Mouse (Mus musculus) brain, embryonic 14.5 days (tissue): ENCODE data around the gene Cd34. TPM values are rescaled to one million over a fixed set of nuclear protein-coding genes. Genes with fewer than 3 reads are reported as not detected.

Experiments used
- DNase-seq: peaks from one replicate; pipeline ENCODE4 v3.0.0-alpha.2; 2011; ENCODE audit warnings: low read depth
- CTCF ChIP-seq: fragments of 200-500 bp; IDR thresholded peaks from 2 replicates; pipeline ENCODE4 v1.5.1; 2012; ENCODE audit warnings: inconsistent platforms, mild to moderate bottlenecking, moderate library complexity, borderline replicate concordance; ENCODE audit not compliant: insufficient read depth, insufficient read length; ENCODE audit errors: extremely low read depth
- POLR2A ChIP-seq: fragments of 200-500 bp; IDR thresholded peaks from 2 replicates; pipeline ENCODE4 v1.6.1; 2012; ENCODE audit warnings: mild to moderate bottlenecking, inconsistent platforms, borderline replicate concordance; ENCODE audit not compliant: poor library complexity, insufficient read depth, insufficient read length, severe bottlenecking; ENCODE audit errors: extremely low read depth
- polyA plus RNA-seq: library from polyadenylated mRNA; depleted of rRNA; stranded (reverse); fragments of >200 nt; gene quantifications from 2 replicates; pipeline ENCODE4 v1.2.3, GENCODE M21; 2012; rRNA removed

Cd34 gene
- 27.9 and 33.1 TPM in 2 replicates for polyA plus RNA-seq

DNA sequence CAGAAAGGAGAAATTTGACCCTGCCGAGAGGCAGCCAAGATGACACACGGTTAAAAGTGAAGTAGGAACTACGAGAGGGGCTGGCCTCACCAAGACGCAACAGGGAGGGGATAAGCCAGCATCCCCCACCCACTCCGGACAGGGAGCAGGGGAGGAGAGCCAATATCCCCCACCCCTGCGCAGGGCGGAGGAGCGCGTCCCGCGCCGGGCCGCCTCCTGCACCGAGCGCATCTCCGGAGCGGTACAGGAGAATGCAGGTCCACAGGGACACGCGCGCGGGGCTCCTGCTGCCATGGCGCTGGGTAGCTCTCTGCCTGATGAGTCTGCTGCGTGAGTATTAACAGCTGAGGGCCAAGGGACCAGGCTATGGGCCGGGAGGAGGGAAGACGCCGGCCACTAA lies at the start of gene Cd34:
Gene Cd34 (plus strand): TSS at position 105 of the 400 bp plus-strand sequence.
- DNase-seq, result peak; percentile 28
- TF ChIP-seq CTCF, result no peak

DNA sequence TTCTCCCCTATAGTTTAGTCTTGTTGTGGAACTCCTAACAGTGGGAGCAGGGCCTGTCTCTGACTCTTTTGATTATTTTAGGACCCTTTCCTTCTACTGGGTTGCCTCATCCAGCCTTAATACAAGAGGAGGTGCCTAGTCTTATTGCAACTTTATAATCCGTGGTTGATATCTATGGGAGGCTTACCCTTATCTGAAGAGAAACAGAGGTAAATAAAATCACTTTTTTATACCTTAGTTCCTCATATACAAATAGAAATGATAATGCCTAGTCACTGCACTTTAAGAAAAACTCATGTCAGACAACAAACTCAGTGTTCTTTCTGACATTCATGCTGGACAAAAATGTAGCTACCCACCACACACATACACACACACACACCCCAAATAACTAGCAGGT lies 44.1 kb upstream of the Cd34 start:
- no peak for DNase-seq
- TF ChIP-seq CTCF (no peak), POLR2A (no peak)

DNA sequence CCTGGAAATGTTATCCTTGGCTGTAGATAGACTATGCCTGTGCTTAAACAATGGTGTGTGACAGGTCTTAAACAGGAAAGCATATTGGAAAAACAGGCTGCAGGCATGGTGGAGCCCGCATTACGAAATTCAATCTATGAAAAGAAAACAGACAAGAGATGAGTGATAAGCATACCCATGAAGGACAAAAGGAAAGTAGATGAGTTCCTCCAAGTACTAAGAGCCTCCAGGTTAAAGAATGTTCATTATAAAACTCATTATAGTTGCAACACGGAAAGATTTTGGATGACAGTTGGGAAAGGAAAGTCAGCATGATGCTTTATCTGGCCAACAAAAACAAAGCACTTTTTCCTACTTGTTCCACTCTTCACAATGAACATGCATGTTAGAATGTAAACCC lies 43.3 kb upstream of the Cd34 start:
- TF ChIP-seq CTCF (no peak), POLR2A (no peak)
- DNase-seq, result no peak

GRCm38 (mm10) chr1:194901075-194901474 lies 37.5 kb upstream of the Cd34 start:
- DNase-seq, result no peak
- TF ChIP-seq POLR2A, result no peak
- no peak for TF ChIP-seq CTCF

DNA sequence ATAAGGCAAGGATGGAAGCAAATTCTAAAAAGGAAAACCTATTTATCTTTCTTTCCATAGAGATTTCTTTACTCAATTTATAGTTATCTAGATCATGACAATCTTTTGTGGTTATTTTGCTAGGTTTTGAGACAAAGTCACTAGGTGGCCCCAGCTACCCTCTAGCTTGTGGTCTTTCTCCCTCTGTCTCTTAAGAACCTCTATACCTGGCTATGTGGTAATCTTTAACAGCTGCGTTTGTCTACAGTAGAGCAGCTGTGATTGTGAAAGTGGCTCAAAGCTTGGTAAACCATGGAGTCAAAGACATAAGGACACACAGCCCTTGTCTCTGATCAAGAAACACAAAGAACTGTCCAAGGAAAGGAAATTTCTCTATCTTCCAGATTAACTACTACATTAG lies 36.8 kb upstream of the Cd34 start:
- TF ChIP-seq POLR2A, result no peak
- no peak for DNase-seq

DNA sequence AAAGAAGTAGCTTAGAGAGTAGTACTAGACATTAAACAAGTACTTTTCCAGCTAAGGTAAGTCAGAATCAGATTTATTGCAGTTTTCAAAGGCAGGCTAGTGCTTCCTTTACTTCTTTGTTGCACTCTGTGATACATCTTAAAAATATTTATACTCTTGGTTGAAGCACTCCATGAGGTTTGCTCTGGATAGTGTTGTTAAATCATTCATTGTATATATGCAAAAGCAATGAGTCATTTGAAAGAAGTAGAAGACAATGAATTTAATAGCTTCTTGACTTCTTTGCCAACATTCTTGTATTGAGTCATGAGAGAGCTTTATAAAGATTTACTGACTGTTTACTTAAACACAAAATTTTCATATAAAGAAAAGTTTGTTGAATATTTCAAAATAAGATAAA lies 29.7 kb upstream of the Cd34 start:
- TF ChIP-seq CTCF (no peak), POLR2A (no peak)
- DNase-seq, result no peak

GRCm38 (mm10) chr1:194925753-194926350 lies 12.8 kb upstream of the Cd34 start:
- no peak for DNase-seq
- no peak for TF ChIP-seq POLR2A
- TF ChIP-seq CTCF, result no peak

DNA sequence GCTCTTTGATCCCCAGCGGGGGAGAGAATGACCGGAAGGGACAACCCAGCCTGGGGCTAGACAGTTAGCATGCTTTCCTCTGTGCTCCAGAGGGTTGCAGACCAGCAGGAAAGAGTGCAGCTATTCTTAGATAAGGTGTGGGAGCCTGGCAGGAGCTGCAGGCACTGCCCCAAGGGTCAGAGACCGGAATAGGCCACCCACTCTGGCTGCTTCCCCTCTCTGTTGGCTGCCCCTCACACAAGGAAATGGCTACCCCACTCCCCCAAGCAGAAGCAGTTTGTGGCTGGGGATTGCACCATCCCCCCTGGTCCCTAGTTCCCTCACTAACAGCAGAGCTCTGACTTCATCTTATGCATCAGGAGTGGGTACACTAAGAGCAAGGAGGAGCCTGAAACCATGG lies 10.7 kb upstream of the Cd34 start:
- no peak for TF ChIP-seq CTCF
- no peak for TF ChIP-seq POLR2A
- peak; percentile 3 for DNase-seq

GRCm38 (mm10) chr1:194929275-194929971 lies 9.2 kb upstream of the Cd34 start:
- no peak for DNase-seq
- TF ChIP-seq CTCF (no peak), POLR2A (no peak)

- DNase-seq, result peak; percentile 63
- TF ChIP-seq CTCF (no peak), POLR2A (no peak)
These were observed 8.7 kb upstream of the Cd34 start for GRCm38 (mm10) chr1:194929972-194930355.

GRCm38 (mm10) chr1:194930706-194931105 lies 7.9 kb upstream of the Cd34 start:
- TF ChIP-seq POLR2A, result no peak
- no peak for DNase-seq

DNA sequence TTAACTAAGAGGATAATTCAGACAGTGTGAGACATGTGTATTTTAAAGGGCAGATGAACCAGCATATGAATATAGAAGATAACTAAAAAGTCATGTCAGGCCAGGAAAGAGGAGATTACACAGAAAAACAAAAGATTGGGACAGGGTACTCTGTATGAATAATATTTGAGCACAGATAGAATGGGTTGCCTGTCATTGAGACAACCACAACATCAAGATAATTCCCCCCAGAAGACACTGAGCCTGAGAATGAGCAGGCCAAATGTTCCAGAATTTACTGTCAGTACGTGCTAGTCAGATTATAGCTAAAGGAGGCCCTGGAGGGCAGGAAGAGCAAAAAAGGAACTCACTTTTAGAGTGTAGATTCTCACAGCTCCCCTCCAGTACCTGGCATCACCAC lies 3.3 kb upstream of the Cd34 start:
- DNase-seq, result no peak
- no peak for TF ChIP-seq CTCF
- TF ChIP-seq POLR2A, result no peak

- TF ChIP-seq POLR2A, result no peak
- no peak for TF ChIP-seq CTCF
- no peak for DNase-seq
These were observed 2.9 kb downstream of the Cd34 start for GRCm38 (mm10) chr1:194941528-194941927.

- no peak for DNase-seq
These were observed 4.3 kb downstream of the Cd34 start for GRCm38 (mm10) chr1:194942912-194943311.

More at GRCm38 (mm10) chr1:194942912-194943311, 4.3 kb downstream of the Cd34 start:
- TF ChIP-seq CTCF (no peak), POLR2A (no peak)
